Mouse (Mus musculus) lung, postnatal 0 days (tissue): ENCODE results near the gene Arnt2.

Source experiments
- CTCF ChIP-seq: IDR thresholded peaks from 2 replicates; pipeline ENCODE4 v1.5.1; 2016; ENCODE audit warnings: antibody characterized with exemption, mild to moderate bottlenecking
- EP300 ChIP-seq: IDR thresholded peaks from 2 replicates; pipeline ENCODE4 v1.6.1; 2016; ENCODE audit warnings: antibody characterized with exemption, mild to moderate bottlenecking, control low read depth

GRCm38 (mm10) chr7:84293054-84293453, 116.9 kb downstream of the Arnt2 start:
- TF ChIP-seq CTCF (no peak), EP300 (no peak)
